Mouse (Mus musculus): ENCODE results near the gene Gm17584. TPM values are rescaled to one million over a fixed set of nuclear protein-coding genes. Genes with fewer than 3 reads are reported as not detected.
"Not testable (repeated sequence)": the region's sequence is repeated elsewhere in the genome, so short reads cannot be mapped to it uniquely, and the experiment has no call there.

The Gm17584 gene
- total RNA-seq (2022): not detected

GRCm38 (mm10) chrX:124500263-124500662, at the start of gene Gm17584:
Gene Gm17584 (plus strand): TSS chrX:124500563.
- DNase-seq (ENCODE audit: low spot score): not testable (repeated sequence)

Other genes starting within 250 kb of the Gm17584 start
- gene Gm17469, start 129.3 kb downstream of the Gm17584 start, total RNA-seq (2022): not detected

All from heart, adult 8-10 months (tissue).